Mouse (Mus musculus) right cerebral cortex, postnatal 36 days (tissue): ENCODE data around the gene Ppib.

Experiments used
- DNase-seq, 2 experiments: peaks; one replicate each; pipeline ENCODE4 v3.0.0; 2022; ENCODE audit warnings: low spot score in 2 of 2, mixed read lengths in 1 of 2

The Ppib gene

DNA sequence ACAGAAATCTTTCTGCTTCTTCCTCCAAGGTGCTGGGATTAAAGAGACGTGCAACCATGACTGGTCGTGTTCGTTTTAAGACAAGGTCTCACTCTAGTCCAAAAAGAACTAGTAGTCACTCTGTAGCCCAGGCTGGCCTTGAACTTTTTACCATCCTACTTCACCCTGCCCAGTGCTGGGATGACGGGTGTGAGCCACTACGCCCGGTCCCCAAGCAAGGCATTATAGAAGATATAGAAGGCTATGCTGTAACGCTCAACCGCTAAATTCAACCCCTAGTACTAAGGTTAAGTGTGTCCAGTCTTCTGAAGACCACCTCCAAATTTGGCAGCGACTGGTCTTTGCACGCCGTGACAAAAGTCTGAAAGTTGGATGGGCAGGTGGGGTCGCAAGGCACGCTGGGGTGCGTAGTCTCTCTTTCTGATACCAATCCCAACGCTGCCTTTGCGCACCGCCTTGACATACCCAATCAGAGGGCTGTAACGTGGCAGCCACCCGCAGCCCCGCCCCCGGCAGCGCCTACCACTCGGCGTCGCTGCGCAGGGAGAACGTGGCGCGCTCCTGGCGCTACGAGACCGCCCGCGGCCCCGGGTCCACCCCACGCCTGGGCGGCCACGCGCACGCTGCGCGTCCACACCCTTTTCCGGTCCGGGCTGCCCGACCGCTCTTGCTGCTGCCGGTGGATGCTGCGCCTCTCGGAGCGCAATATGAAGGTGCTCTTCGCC lies at the start of gene Ppib:
TSS of gene Ppib (plus strand) at position 640 of the 725 bp plus-strand sequence.
- DNase-seq = peak; percentile 98

DNA sequence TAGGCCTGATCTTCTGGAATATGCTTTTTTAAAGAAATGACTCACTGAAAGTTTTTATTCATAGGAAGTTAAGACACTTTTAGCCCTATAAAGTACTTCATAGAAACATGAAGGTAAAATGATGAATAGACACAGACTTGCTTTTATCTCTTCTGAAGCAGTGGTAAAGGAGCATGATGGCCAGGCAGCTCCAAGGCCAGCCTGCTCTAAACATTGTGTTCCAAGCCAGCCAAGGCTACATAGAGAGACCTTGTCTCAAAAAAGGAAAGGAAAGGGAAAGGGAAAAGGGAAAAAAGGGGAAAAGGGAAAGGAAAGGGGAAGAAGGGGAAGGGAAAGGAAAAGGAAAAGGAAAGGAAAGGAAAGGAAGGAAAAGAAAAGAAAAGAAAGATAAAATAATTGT lies 39.4 kb upstream of the Ppib start:
- no peak for DNase-seq

GRCm38 (mm10) chr9:66038082-66038481 lies 21.9 kb upstream of the Ppib start:
- peak; percentile 52 to 65 for DNase-seq

- no peak for DNase-seq
Observed at GRCm38 (mm10) chr9:66038581-66038980, 21.4 kb upstream of the Ppib start.

DNA sequence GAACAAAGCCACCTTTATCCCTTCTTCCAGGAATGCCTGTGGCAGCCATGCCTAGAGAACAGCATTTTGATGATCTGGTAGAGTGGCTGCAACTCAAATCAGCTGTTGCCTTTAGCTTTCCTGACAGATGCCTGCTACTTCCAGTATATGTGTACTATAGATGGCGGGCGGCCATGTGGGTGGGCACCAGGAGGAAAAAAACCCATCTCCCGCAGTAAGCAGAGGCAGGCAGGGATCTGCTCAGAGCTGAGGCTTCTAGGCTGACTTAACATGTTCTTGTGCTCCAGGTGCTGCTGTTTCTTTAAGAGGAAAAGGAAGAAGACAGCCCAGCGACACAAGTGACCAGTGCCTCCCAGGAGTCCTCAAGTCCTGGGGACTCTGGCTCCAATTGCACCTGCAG lies 20.7 kb upstream of the Ppib start:
- peak; percentile 50 to 51 for DNase-seq

- DNase-seq = peak in 1 of 2 experiments; percentile 58
Observed at GRCm38 (mm10) chr9:66040801-66041200, 19.2 kb upstream of the Ppib start.

GRCm38 (mm10) chr9:66042331-66042730 lies 17.7 kb upstream of the Ppib start:
- no peak for DNase-seq

DNA sequence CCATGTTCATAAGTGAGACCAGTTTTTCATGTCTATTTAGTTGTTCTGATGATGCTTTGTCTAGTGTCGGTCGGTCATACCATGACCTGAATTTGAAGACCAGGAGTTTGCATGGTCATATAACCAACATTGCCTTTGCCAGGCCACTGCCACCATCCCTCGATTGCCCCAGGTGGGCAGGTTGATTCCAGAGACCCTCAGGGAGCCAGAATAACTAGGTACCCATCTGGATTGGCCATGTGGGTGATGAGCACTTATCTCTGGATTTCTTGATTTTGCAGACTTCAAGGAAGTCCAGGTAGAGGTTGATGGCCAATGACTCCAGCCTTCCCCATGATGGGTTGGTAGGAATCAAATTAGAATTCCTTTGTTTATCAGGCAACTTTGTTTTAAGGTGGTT lies 16.8 kb upstream of the Ppib start:
- no peak for DNase-seq

DNA sequence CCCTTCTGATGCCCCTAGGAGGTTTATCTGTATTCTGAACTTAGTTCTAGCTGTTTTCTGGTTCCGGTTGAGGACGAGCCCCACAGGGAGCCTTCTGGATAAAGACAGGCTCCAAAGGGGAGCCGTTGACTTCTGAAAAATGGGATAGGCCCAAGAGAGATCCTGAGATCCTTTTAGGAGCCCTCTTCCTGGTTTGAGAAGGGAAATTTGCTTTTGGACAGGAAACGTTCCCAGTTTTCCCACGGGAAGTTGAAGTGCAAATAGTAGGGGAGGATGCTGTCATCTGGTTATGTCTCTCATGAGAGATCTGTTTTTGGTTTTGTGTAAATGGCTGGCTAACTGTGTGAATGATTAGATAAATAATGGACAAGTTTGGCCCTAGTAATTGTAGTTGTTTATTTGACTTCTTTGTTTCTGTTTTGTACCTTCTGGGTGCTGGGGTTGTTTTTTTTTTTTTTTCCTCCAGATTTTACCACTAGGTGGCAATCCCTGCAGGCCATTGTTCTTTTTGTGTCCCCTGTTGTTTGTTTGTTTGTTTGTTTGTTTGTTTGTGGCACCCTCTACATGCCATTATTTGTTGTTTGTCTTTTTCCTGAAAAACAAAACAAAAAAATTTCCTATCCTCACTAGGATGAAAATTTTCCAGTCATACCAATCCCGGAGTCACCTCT lies 10.0 kb upstream of the Ppib start:
- DNase-seq = no peak

- DNase-seq = no peak
Observed at GRCm38 (mm10) chr9:66051493-66051892, 8.5 kb upstream of the Ppib start.

DNA sequence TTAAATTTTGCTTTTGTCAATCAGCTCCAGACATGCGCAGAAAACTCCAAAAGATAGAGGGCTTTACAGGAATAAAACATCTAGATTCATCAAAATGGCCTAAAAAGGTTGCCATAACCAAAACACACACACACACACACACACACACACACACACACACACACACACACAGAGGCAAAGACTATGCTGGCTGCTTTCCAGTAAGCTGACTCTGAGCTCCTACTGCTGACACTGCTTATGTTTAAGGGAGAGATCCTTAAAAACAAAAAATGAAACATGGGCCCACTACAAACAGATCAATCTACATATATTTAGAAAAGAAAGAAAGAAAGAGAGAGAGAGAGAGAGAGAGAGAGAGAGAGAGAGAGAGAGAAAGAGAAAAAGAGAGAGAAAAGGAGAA lies 7.3 kb upstream of the Ppib start:
- no peak for DNase-seq

- no peak for DNase-seq
Observed at GRCm38 (mm10) chr9:66053620-66054019, 6.4 kb upstream of the Ppib start.

- DNase-seq = no peak
Observed at GRCm38 (mm10) chr9:66060308-66060647, 256 bp downstream of the Ppib start.

GRCm38 (mm10) chr9:66060986-66061385 lies 964 bp downstream of the Ppib start:
- no peak for DNase-seq

- no peak for DNase-seq
Observed at GRCm38 (mm10) chr9:66061656-66062055, 1.6 kb downstream of the Ppib start.

DNA sequence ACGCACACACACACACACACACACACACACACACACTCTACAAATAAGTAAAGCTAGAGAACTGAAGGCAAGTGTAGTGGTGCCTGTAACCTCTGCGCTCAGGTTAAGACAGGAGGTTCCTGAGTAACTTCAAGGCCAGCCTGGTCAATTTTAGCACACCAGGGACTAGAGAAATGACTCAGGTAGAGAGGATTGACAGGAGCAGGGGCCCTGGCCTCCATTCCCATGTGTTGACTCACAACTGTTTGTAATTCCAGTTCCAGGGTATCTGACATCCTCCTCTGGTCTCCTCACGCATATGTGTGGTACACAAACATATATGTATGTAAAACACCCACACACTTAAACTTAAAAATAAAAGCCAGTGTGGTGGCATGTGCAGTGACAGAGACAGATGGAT lies 3.4 kb downstream of the Ppib start:
- no peak for DNase-seq

GRCm38 (mm10) chr9:66064316-66064715 lies 4.3 kb downstream of the Ppib start:
- no peak for DNase-seq

DNA sequence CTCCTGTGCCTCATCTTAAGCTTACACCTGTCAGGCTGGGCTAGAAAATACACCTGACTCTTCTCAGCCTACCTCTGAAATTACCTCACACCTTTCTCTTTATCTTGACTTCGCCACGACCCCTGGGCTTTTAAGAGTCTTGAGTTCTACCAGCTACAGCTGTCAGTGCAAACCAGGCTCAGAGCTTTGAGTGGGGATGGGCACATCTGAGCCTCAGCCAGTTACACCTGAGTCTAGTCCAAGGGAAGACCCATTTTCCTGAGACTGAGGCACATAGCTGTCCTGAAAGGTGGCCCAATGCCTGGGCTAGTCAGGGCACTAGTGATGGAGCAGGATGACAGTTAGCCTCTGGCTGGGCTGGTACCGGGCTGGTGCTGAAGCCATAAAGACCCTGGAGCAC lies 6.8 kb downstream of the Ppib start:
- DNase-seq = no peak

DNA sequence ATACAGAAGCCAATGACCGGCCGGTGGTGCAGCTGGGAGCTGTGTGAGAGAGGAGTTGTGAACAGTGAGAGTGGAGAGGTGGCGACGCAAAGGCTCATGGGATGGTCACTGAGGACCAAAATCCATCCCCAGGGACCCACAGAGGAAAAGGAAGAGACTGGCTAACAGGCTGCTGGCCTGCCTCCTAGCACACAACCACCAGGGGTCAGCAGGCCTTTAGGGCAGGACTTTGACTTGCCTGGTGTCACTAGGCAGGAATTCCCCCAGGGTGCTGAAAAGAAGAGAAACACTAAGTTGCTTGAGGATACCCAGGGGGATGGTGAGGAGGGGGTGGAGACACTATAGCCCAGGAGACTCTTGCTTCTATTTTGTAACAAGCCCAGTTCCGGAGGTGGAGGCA lies 7.5 kb downstream of the Ppib start:
- DNase-seq = no peak

DNA sequence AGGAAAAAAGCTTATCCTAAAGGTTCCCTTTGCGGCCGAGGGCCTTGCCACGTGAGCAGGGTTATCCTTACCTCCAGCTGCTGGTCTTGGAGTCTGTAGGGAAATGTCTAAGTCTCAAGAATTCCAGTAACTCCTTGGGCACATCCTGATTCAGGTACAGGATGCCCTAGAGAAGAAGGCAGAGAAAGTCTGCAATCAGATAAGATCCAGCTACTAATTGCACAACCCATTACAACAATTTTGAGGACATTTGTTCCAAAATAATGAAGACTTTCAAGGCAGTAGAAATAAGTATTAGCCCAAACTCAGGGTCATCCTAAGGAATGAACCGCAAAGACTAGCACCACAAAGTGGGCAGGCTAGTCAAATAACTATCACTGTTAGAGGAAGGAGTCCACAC lies 8.0 kb downstream of the Ppib start:
- DNase-seq = no peak

DNA sequence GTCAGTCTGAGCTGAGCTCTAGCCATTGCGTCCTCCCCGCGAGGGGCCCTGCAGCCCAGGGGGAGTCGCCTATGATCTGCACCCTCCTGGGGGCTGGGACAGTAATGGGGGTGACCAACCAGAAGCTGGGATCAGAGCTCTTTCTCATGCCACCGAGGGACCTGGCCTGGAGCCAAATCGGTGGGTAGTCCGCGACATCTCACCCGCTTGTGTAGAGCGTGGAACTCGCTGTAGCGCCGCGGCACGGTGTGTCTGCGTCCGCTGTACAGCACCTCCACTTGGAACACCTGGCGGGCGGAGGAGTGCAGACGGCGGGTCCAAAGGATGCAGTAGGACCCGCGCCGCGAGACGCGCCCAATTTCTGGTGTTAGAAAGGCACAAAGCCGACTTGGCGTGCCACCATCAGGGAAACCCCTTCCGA lies 9.0 kb downstream of the Ppib start:
- no peak for DNase-seq

- DNase-seq = peak; percentile 49 to 67
Observed at GRCm38 (mm10) chr9:66069583-66069982, 9.6 kb downstream of the Ppib start, which contains the start of gene Snx22. TSS of gene Snx22 (minus strand) at chr9:66069719.

DNA sequence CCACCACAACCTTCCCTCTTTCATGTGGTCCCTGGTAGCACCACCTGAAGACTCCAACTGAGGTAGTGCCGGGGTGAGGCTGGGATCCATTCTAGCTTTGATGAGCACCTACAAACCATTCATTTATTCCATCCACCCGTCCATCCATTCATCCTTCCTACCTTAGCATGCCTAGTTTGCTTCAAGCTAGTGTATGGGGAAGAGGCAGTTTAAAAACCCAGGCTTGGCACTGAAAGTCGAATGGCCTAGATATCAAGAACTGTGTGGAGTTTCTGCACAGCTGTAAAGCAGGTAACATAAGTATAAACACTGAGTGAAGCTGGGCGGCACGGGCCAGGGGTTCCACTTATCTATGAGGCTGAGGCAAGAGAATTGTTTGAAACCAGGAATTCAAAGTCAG lies 10.1 kb downstream of the Ppib start:
- DNase-seq = no peak

DNA sequence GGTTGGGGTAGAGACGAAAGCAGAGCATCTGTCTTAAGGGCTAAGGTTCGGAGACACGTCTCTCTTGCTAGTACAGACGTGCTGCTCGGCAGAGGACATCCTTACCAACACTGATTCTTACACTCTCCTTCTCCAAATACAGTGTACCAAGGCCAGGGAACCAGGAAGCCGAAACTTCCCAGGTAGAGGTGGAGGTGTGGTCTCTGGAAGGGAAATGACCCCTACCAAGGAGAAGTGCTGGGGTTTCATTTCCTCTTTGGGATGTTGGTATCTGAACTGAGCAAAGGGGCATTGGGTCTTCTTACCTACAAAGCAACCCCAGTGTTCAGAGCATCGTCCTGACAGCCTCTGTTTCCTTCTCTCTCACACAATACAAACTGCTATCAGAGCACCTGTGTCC lies 12.7 kb downstream of the Ppib start:
- no peak for DNase-seq
